Mouse (Mus musculus) brain, adult 2 months (tissue): ENCODE results near the gene Itgb3bp.
A peak's percentile ranks its signal among the peaks of the same experiment; 100 is the strongest.

Source experiments
- DNase-seq: peaks from one replicate; pipeline ENCODE4 v3.0.0; 2011; ENCODE audit warnings: low read depth, low spot score

Gene Itgb3bp

DNA sequence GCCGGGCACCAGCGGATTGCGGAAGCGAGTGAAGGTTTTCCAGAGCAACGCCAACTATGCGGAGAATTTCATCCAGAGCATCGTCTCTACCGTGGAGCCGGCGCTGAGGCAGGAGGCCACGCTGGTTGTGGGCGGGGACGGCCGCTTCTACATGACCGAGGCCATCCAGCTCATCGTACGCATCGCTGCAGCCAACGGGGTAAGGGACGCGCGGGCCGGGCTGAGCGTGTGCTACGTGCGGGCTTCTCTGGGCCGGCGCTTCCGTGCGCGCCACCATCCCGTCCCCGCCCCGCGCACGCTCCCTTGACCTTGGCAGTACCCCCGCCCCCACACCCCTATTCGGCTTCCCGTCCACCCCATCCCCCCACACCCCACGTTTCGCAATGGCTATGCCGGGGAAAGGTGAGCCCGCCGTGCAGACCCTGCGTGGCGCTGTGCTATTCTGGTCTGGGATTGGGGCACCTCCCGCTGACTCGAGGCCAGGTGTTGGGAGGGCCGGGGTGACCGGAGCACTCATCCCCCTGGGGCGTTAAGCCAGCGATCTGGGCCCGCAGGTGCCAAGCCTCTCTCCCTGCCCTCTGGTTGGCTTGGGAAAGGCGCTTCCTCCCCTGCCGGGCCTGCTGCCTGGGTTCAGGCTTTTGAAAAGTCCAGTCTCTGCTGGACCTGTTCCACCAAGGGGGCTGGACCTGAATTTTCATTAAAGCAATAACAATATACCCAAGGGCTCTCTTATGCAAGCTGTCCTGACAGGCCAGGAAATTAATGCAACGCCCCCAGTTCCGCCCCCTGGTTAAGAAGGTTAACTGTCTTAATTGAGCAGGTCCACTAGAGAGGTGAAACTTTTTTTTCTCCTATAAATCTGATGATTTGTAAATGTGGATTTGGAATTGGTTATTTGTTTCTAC is at the start of gene Itgb3bp:
Itgb3bp (minus strand) TSS at position 201 of the 905 bp plus-strand sequence.
- DNase-seq = peak; percentile 93

DNA sequence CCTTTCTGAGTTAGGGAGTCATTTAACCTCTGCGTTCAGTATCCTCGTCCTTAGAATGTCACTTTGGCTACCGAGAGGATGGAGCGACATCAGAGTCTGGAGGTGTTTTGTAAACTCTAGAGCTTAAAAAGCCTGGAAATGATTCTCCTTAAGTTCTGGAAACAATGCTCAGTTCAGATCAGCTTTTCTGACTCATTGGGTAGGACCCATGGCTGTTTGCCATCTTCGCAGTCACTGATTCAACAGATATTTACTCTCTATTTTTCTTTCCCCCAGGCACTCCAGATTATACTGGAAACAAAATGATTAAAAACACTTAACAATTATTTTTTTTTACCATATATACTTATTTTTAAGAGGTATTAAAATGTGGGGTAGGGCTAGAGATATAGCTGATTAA is 49.7 kb upstream of the Itgb3bp start:
- no peak for DNase-seq

DNA sequence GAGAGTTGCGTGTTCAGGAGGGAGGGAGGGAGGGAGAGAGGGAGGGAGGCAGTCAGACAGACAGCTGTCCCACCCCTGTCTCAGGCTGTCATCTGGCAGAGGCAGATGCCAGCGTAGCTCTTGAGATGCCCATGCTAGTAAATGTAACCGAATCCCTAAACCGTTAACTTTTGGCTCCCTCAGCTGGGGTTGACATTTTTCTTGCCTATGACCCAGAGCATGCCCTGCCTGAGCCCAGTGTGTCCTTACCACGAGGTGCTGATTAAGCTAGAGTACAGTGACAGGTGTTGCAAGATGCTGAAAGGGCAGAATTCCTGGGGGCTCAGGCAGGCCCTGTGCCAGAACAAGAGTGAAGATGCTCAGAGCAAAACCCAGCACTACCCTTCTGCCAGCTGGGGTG is 44.8 kb upstream of the Itgb3bp start:
- peak; percentile 33 for DNase-seq

DNA sequence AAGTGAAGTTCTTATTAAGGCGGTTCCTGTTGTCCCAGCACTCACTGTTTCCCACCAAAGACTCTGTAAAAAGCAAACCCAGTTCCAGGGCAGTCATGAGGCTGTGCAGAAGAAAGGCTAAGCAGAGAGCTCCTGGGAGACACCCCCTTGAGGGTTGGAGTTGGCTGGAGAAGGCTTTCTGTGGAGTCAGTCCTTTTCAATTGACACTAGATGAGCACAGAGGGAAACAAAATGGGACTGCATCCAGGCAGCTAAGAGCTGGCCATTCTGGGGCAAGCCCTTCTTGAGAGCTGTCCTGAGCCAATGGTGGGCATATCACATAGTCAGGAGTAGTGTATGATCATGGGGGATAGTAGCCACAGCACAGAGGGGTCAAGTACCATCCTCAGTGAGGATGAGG is 44.3 kb upstream of the Itgb3bp start:
- peak; percentile 18 for DNase-seq

DNA sequence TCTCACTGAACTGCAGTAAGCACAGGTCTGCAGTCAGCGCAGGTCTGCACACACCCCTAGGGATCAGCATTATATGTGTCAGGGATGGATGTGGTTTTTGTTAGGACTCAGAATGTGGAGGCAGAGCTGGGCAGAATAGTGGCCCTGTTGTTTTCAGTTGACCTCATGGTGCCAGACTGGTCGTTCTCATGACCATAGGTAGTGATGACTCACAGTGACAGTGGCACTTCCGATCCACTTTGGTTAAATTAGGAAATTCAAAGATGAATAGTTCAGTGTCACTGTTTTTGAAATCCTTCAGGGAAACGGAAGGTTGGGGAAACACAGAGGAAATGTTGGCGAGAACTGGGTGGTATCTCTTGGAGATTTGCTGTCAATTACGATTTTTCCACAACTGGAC is 43.3 kb upstream of the Itgb3bp start:
- no peak for DNase-seq

DNA sequence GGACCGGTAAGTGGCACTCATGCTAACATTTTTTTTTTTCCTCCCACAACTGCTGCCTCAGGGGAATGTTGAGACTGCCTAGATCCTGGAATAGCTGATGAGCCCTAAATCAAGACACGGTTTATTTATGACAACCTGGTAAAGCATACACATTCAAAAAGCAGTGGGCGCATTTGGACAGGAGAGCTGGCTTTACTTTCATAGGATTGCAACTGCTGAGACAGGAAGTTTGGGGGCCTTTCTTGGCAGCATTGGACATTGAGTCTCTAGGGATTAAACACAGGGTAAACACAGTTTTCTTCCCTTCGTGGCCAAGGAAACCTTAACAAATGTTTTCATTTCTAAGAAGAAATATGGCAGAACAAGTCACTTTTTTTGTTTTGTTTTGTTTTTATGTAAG is 40.5 kb upstream of the Itgb3bp start:
- DNase-seq = peak; percentile 74

DNA sequence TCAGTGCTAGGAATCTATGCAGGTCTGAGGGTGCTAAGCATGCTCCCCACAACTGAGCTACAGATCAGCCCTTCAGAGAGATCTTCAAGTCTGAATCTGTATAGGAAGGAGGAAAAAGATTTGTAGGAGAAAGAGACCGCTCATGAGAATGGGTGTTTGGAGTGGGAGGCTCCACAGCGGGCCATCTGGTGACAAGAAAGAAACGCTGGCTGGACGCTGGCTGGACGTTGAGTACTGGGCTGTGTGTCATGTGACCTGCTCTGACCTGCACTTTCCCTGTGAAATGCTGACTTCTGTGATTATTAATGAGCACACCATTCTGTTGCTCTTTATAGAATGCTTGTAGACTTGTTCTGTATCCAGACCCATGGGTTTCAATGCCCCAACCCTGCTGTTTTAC is 39.7 kb upstream of the Itgb3bp start:
- peak; percentile 46 for DNase-seq

DNA sequence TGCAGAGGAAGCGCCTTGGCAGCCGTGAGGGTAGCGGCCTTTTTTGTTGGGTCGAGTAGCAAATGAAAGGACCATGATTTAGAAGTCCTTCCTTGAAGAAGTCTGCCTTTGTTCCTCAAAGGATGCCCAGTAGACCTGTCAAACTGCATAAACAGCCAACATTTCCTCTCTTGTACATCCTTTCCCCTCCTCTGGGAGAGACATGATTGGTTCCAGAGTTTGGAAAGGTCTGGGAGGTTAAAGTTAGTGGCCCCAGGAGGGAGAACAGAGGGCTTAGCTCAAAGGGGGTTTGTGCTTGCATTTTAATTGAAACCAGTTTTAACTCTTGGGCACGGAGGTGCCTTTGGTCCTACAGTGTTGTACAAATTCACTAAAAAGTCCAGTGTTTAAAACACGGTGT is 36.9 kb upstream of the Itgb3bp start:
- DNase-seq = no peak

DNA sequence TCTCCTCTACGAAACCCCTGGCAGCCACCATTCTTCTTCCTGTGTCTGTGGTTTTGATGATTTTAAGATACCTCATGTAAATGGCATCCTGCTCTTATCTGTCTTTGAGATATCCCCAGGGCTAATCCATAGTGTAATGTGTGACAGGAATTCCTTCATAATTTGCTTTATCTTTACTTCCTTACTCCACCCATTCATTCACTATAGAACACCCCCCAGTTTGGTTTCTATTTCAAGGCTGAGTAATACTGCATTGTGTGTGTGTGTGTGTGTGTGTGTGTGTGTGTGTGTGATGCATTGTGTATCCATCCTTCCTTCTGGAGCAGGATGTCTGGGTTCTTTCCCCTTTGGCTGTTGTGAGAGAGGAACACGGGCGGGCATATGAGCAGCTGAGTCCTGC is 29.7 kb upstream of the Itgb3bp start:
- no peak for DNase-seq

DNA sequence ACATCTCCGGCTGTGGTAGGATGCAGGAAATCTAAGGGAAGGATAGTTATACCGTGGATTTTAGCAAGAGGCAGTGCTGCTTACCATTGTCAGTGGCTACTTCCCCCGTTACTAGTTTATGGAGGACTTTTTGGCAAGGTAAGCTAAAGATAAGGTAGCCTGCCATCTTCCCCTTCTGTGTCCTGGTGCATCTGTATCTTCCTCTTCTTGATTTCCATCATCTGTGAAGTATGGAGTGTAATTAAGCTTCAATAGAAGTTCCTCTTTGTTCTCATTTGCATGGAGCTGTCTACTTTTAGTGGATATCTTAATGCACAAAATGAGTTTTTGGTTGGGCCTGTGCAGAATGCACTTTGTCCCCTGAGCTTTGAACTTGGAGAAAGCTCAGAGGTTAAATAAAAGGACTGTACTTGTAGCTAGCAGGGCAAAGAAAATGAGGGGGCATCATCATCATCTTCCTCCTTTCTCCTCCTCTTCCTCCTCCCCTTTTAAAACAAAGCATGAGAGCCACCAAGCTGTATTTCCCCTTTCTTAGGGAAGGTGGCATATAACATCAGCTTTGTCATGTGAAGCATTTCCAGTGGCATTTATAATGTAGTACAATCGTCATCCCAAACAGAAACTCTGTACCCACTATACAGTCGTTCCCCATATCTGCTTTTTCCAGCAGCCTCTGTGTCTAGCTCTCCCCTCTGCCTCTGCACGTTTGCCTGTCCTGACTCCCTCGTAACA is 28.6 kb upstream of the Itgb3bp start:
- no peak for DNase-seq

DNA sequence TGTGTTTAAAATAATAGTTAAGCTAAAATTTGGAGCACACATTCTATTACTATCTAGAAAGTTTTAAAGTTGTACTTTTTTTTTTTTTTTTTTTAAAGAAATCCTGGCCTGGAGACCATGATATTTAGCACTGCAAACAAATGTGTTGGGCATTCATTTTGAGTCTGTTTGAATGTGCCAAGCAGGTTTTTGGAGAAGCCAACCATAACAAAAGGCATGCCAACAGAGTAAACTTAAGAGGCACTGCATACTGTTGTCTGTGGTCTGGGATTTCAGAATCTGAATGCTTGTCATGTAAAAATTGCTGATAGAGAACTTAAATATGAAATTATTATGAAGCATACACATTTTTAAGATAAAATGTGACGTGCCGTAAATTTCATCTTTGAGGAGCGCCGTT is 27.6 kb upstream of the Itgb3bp start:
- DNase-seq = no peak

DNA sequence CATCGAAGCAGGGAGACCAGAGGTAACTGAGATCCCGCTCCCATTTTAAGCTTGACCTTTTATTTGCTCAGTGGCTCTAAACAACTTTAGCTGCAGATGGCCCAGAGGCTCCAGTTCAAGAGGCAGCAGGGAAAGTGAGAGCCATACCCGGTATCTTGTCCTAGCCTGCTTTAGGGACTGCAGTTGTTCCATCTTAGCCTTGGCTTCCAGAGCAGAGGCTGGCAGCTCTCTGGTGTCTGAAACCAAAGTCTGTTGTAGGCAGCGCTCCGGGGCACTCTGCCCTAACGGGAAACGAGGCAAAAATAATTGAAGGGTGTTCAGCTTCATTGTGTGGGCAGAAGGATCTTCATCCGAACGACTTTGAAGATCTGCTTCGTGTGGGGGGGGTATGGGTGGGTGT is 25.8 kb upstream of the Itgb3bp start:
- no peak for DNase-seq

DNA sequence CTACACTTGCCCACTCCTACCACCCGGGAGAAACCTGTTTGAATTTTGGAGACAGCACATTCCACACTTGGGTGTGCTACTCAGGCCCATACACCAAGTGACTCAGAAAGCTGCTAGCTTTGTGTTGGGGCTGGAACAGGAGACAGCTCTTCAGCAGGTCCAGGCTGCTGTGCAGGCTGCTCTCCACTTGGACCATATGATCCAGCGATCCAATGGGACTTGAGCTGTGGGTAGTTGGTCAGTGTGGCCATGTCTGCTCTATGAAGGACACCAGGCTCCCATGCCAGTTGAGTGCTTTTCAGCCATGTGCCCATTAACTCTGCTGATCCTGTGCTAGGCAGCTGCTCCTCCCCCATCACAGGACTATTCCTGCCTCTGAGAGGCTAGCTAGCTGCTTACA is 24.3 kb upstream of the Itgb3bp start:
- no peak for DNase-seq

DNA sequence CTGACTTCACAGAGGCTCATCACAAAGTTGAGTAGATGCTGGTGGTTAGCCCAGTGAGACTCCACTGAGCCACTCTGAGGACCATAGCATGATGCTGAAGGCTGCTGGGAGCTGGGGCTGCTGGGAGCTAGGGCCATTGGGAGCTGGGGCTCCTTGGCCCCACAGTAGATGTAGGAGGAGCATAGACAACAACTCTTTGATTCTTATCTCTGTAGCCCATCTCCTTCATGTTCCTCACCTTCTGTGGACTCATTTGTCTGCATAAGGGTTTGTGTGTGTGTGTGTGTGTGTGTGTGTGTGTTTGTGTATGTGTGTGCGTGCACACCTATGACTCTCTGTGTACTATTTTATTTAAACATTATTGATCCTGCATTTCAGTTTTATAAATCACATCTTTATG is 18.3 kb upstream of the Itgb3bp start:
- DNase-seq = no peak

DNA sequence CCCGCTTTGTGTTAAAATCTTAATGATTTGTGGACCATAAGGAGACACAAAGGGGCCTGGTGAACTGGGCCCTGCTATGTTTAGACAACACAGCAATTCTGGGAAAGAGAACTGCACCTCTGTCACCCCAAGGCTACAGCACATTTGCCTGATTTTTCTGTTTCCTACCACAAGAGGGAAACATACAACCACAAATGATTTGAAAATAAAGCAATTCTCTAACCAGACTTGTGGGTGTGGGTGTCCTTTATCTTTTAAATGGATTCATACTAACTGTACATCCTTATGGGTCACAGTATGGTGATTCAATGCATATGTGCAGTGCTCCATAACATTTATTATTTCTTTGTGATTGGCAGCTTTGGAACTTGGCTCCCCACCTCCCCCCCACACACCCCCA is 17.6 kb upstream of the Itgb3bp start:
- peak; percentile 44 for DNase-seq

DNA sequence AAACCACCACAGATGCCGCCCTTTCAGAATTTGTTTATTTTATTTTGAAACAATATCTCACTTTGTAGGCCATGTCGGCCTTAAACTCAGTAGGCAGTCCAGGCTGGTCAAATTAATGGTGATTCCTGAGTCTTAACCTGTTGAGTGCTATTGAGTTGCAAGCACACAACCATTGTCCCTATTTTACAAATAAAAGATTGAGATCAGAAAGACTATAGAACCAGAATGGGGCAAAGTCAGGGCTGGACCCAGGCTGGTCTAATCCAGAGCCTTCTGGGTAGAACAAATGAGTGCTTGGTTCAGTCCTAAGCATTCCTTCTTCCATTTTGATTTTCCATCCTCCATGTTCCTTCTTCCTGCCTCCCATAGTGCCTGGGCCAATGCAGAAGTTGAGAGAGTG is 16.9 kb upstream of the Itgb3bp start:
- DNase-seq = no peak

DNA sequence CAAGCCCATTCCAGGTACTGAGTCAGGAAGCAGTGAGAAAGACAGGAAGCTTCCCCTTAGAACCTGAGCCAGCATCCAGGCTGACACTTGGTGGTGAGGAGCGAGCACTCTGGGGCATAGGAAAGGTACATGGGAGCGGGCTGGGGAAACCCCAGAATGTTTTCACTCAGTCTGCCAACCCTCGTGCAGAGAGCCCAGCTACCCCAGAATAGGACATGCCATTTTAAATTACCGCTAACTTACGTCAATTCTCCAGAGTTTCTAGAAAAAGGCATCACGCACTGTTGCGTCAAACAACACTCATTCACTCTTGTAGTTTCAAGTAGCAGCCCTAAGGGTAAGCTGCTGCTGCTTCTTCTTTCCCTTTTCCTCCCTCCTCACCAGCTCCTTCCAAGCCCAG is 15.4 kb upstream of the Itgb3bp start:
- no peak for DNase-seq

DNA sequence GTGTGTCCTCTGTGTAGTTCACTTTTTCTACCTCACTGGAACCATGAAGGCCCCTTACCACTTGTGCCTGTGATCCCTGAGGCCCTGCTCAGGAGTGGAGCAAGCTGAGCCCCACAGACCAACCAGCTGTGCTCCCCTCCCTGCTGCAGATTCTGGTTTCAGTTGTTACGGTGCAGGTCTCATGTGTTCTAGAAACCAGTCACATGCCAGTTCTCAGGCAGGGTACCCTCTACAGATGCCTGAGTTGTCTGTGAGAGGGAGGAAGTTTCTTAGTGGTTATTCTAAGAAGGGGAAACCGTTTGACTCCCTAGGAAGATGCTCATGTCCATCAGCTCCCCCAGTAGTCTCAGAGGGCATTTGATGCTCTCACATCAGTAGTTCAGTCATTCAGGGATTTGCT is 15.0 kb upstream of the Itgb3bp start:
- no peak for DNase-seq

DNA sequence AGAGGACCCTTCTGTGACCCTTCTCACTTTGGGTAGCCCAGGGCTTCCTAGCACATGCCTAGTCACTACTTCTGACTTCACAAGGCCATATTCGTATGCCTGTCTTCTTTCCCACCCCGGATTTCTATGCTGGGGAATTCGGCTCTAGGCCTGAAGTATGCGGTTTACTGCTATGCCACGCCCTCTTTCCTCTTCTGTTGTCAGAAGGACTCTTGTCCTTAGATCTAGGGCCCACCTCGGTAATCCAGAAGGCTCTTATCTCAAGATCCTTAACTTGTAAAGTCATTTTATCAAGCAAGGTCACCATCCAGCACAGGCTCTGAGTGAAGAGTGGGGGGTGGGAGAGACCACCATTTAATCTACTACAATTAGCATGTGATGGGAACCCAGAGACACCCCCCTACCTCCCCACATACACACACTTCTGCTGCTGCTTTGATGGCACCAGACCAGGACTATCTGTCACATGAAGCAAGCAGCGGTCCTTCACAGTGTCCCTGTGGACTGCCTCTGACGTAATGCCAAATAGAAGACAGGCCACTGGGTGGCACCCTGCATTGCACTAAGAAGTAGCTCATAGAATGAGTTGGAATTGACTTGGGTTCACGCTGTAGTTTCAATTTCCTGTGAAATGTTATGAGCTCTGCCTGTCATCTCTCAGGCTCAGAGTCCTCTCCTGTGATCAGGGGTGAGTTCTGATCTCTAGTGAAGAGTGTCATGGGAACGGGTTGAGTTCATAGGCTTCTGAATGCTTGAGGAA is 12.2 kb upstream of the Itgb3bp start:
- DNase-seq = peak; percentile 59

DNA sequence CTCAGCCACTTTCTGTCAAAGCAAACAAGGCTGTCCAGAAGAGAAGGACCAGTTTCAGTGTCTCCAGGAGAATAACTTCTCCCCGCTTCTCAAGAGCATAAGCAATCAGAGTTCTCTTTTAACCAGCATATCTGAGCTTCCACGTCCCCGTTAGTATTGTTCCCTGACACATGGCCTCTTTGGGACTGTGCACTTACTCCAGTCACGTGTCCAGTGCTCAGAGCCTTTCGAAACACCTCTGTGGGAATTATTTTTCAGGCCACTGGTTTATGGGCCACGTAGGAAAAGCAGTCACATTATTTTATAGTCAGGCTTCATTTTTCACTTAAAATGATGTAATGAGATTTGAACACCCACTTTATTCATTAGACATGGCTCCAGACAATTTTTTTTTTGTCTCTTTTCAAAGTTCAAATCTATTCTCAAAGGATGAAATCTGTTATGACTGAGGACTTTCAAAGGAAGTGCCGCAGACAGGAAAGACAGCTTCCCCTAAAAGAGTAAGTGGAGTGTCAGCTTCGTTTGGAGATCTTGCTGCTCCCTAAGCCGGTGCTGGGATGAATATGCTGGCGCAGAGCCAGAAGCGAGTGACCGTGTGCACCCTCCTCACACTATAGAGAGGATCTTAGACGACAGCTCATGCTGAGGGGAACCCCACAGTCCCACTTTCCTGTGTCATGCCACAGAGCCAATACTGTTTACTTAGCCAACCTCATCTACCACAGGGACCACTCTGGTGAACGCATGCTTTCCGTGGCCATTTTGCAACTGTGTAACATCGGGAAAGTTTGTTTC is 10.3 kb upstream of the Itgb3bp start:
- DNase-seq = no peak

DNA sequence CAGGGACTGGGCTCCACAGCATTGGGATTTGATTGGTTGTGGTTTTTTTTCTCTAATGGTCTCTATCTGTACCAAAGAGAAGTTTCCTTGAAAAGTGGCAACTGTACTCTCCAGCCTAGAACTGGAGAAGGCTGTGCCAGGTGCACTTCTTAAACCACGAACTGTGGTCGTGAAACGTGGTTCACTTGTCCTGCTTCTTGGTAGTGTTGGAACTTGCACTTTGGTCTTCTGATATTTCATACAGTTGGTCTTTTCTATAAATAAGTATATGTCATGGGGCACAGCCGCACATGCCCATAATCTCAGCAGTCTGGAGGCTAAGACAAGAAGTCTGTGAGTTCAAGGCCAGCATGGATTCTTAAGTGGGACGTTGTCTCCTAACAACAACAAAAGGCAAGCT is 6.7 kb upstream of the Itgb3bp start:
- no peak for DNase-seq

DNA sequence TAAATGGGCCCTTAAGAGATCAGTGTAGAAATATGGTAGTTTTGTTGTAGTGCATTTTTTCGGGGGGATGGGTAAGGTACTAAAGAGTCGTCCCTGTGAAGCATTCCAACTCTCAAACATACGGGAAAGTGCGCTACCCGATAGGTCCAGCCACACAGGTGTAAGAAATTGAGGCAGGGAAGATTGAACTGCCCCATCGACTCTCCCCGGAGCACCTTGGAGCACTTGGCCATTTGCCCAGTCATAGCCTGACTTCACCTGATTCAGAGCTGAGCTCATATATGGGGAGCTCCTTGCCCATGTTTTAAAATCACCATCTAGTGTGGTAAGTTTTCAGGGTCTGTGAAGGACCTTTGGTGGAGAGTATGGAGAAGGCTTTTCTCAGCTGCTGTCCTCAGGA is 5.2 kb upstream of the Itgb3bp start:
- no peak for DNase-seq
